Mouse (Mus musculus) intestine, embryonic 15.5 days (tissue): ENCODE results near the gene Smyd2. TPM values are rescaled to one million over a fixed set of nuclear protein-coding genes. Genes with fewer than 3 reads are reported as not detected.

Experiments used
- ATAC-seq: fragments of 200-750 bp; cut with Nextera tagmentation; 2 replicates; pipeline ENCODE4 v1.8.0; 2017; ENCODE audit warnings: moderate TSS enrichment, moderate library complexity
- H3K27ac ChIP-seq: fragments of 300-500 bp; sonication (generic); 2 replicates; pipeline ENCODE4 v1.5.1; 2015; ENCODE audit warnings: mild to moderate bottlenecking, inconsistent platforms
- H3K27me3 ChIP-seq: fragments of 300-500 bp; sonication (generic); replicated peaks from 2 replicates; pipeline ENCODE4 v1.6.1; 2015; ENCODE audit warnings: inconsistent platforms
- H3K36me3 ChIP-seq: fragments of 300-500 bp; sonication (generic); 2 replicates; pipeline ENCODE4 v1.6.1; 2015; ENCODE audit warnings: inconsistent platforms
- H3K4me1 ChIP-seq: fragments of 300-500 bp; sonication (generic); replicated peaks from 2 replicates; pipeline ENCODE4 v1.6.1; 2015; ENCODE audit warnings: inconsistent platforms
- H3K4me2 ChIP-seq: fragments of 300-500 bp; sonication (generic); replicated peaks from 2 replicates; pipeline ENCODE4 v1.6.1; 2015; ENCODE audit warnings: mild to moderate bottlenecking, inconsistent platforms
- H3K4me3 ChIP-seq: fragments of 300-500 bp; sonication (generic); replicated peaks from 2 replicates; pipeline ENCODE4 v1.5.1; 2015; ENCODE audit warnings: inconsistent platforms
- H3K9ac ChIP-seq: fragments of 300-500 bp; sonication (generic); 2 replicates; pipeline ENCODE4 v1.6.1; 2015; ENCODE audit warnings: inconsistent platforms
- H3K9me3 ChIP-seq: fragments of 300-500 bp; sonication (generic); 2 replicates; pipeline ENCODE4 v1.6.1; 2016; ENCODE audit warnings: inconsistent platforms
- WGBS: fragments of 180-500 bp; shearing (Covaris S2); methylation state at CpG from one replicate; pipeline ENCODE4 v1.1.7; 2015; 5-methylcytosine and 5-hydroxymethylcytosine counted together
- polyA plus RNA-seq: library from polyadenylated mRNA; unstranded; fragments of >200 nt; fragmentation: Nextera tagmentation; extraction: Ambion mirVana; gene quantifications from 2 replicates; pipeline ENCODE4 v1.2.1, GENCODE M21; 2015

Smyd2 gene
- polyA plus RNA-seq = 101 and 112 TPM in 2 replicates

- WGBS = under 1% methylated on average over 68 of the region's 90 CpGs
- Histone ChIP-seq H3K9me3 (no peaks in the 10 kb centered on the region), H3K4me1 (peaks cover 12% of the 10 kb centered on the region), H3K27me3 (no peaks in the 10 kb centered on the region), H3K9ac (peak within 1 kb of the TSS; percentile 88), H3K4me2 (peak within 1 kb of the TSS; percentile 87), H3K36me3 (no peaks in the 10 kb centered on the region), H3K27ac (peak within 1 kb of the TSS; percentile 68; the same call in 1 of the 2 replicates), H3K4me3 (peak within 1 kb of the TSS; percentile 91)
- peak; percentile 95 for ATAC-seq
Measured at GRCm38 (mm10) chr1:189921818-189922592, at the start of gene Smyd2. Gene Smyd2 (minus strand): TSS chr1:189922363.

- no peaks in the 10 kb centered on the region for H3K4me1 ChIP-seq
- H3K36me3 ChIP-seq = no peaks in the 10 kb centered on the region
- H3K4me3 ChIP-seq = no peak overlapping the region
- H3K9me3 ChIP-seq = no peaks in the 10 kb centered on the region
- WGBS = 82% methylated on average over 8 of the region's 8 CpGs
- H3K9ac ChIP-seq = no peak overlapping the region
- H3K27me3 ChIP-seq = no peaks in the 10 kb centered on the region
- H3K27ac ChIP-seq = no peak overlapping the region
- ATAC-seq = no peak
- H3K4me2 ChIP-seq = no peak overlapping the region
Measured at GRCm38 (mm10) chr1:189970381-189970780, 48.2 kb upstream of the Smyd2 start.

DNA sequence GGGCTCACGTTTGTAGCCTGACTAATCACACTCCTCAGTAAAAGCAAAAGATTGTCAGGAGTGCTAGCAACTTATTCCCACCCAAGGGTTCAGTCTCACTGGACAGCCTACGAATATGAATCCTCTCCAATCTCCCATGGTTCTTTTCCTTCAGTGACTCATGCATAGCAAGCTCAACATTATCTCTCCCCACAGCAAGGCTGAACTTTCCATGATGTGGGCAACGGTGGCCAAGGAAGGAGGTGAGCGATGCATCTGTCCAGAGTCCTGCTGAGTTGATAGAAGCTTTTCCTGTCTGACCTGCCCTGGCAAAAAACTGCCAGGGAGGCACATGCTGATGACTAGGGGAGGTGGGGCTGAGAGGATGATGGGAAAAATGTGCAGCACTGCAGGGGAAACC, 45.9 kb upstream of the Smyd2 start:
- WGBS = 61% methylated on average over 4 of the region's 4 CpGs
- H3K9ac ChIP-seq = no peak overlapping the region
- ATAC-seq = no peak

GRCm38 (mm10) chr1:189960481-189960880, 38.3 kb upstream of the Smyd2 start:
- H3K9me3 ChIP-seq = no peaks in the 10 kb centered on the region
- no peak for ATAC-seq
- 66% methylated on average over 5 of the region's 5 CpGs for WGBS
- H3K27me3 ChIP-seq = no peaks in the 10 kb centered on the region
- no peaks in the 10 kb centered on the region for H3K36me3 ChIP-seq
- H3K9ac ChIP-seq = no peak overlapping the region
- no peak overlapping the region for H3K27ac ChIP-seq
- H3K4me2 ChIP-seq = no peak overlapping the region
- H3K4me3 ChIP-seq = no peak overlapping the region
- no peaks in the 10 kb centered on the region for H3K4me1 ChIP-seq

More for the DNA sequence above, 45.9 kb upstream of the Smyd2 start:
- no peaks in the 10 kb centered on the region for H3K27me3 ChIP-seq
- H3K36me3 ChIP-seq = no peaks in the 10 kb centered on the region
- H3K4me3 ChIP-seq = no peak overlapping the region
- no peaks in the 10 kb centered on the region for H3K9me3 ChIP-seq
- no peak overlapping the region for H3K27ac ChIP-seq
- no peak overlapping the region for H3K4me2 ChIP-seq
- H3K4me1 ChIP-seq = no peaks in the 10 kb centered on the region

- Histone ChIP-seq H3K4me2 (no peak overlapping the region), H3K9me3 (no peaks in the 10 kb centered on the region), H3K27me3 (no peaks in the 10 kb centered on the region), H3K27ac (no peak overlapping the region), H3K36me3 (no peaks in the 10 kb centered on the region), H3K9ac (no peak overlapping the region), H3K4me1 (no peaks in the 10 kb centered on the region), H3K4me3 (no peak overlapping the region)
- 47% methylated on average over 8 of the region's 8 CpGs for WGBS
- peak; percentile 72 for ATAC-seq
Measured at GRCm38 (mm10) chr1:189959802-189960201, 37.6 kb upstream of the Smyd2 start.

DNA sequence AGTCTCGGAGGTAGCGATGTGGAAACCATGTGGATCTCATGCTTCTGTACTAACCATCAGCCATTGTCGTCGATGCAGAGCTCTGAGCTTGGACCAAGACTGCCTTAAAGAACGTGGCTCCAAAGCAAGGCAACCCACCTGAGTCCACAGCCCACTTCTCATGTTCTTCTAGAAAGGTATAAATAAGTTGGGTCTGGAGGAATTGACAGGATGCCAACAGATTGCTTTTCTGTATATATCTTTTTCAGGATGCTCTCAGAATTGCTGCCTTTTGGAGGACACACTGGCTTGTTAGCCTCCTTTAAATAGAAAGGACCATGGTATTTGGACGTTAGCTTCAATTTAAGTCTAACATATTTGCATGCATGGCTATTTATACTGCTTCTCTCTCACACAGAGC, 29.7 kb upstream of the Smyd2 start:
- no peak overlapping the region for H3K4me2 ChIP-seq
- no peak overlapping the region for H3K9ac ChIP-seq
- H3K36me3 ChIP-seq = no peaks in the 10 kb centered on the region
- no peak for ATAC-seq
- no peak overlapping the region for H3K27ac ChIP-seq
- no peak overlapping the region for H3K4me3 ChIP-seq
- H3K27me3 ChIP-seq = no peaks in the 10 kb centered on the region
- H3K9me3 ChIP-seq = no peaks in the 10 kb centered on the region
- H3K4me1 ChIP-seq = no peaks in the 10 kb centered on the region
- 82% methylated on average over 6 of the region's 6 CpGs for WGBS

GRCm38 (mm10) chr1:189947411-189947810, 25.2 kb upstream of the Smyd2 start:
- Histone ChIP-seq H3K27me3 (no peaks in the 10 kb centered on the region), H3K4me1 (no peaks in the 10 kb centered on the region), H3K4me3 (no peak overlapping the region), H3K4me2 (no peak overlapping the region), H3K27ac (no peak overlapping the region), H3K9me3 (no peaks in the 10 kb centered on the region), H3K36me3 (no peaks in the 10 kb centered on the region), H3K9ac (no peak overlapping the region)
- ATAC-seq = no peak
- WGBS = 72% methylated on average over 8 of the region's 8 CpGs

DNA sequence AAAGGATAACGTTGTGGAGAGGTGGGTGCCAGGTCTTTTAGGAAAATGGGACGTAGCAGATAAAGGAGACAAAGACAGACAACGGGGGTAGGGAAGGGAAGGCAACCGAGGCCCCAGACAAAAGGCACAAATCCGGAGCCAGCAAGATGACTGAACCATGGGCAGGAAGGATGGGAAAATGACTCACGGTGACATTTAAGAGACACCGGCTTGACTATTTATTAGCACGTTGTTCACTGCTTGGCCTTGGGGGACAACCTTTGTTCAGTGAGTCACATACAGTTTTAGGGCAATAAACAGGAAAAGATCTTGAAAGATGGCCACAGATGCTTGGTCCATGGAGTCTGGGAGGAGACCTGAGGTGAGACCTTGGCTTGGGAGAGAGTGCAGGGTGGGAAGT, 24.0 kb upstream of the Smyd2 start:
- Histone ChIP-seq H3K4me3 (no peak overlapping the region), H3K27me3 (no peaks in the 10 kb centered on the region), H3K9me3 (no peaks in the 10 kb centered on the region), H3K9ac (no peak overlapping the region), H3K27ac (no peak overlapping the region), H3K4me1 (no peaks in the 10 kb centered on the region), H3K4me2 (no peak overlapping the region), H3K36me3 (no peaks in the 10 kb centered on the region)
- 72% methylated on average over 8 of the region's 8 CpGs for WGBS
- no peak for ATAC-seq

DNA sequence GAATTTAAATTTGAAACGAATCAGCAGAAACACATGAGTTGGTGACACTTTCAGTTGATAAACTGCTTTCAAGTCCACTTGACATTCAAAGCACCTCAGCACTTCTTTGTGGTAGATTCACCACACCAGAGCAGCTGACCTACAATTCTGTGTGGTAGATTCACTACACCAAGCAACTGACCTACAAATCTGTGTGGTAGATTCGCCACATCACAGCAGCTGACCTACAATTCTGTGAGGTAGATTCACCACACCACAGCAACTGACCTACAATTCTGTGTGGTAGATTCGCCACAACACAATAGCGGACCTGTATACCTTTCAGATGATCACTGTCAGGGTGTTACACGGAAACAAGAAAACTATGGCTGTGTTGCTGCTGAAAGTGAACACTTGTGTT, 19.6 kb upstream of the Smyd2 start:
- Histone ChIP-seq H3K4me3 (no peak overlapping the region), H3K4me2 (no peak overlapping the region), H3K27me3 (no peaks in the 10 kb centered on the region), H3K9ac (no peak overlapping the region), H3K36me3 (no peaks in the 10 kb centered on the region), H3K27ac (no peak overlapping the region), H3K4me1 (no peaks in the 10 kb centered on the region), H3K9me3 (no peaks in the 10 kb centered on the region)
- ATAC-seq = no peak
- 91% methylated on average over 5 of the region's 5 CpGs for WGBS

DNA sequence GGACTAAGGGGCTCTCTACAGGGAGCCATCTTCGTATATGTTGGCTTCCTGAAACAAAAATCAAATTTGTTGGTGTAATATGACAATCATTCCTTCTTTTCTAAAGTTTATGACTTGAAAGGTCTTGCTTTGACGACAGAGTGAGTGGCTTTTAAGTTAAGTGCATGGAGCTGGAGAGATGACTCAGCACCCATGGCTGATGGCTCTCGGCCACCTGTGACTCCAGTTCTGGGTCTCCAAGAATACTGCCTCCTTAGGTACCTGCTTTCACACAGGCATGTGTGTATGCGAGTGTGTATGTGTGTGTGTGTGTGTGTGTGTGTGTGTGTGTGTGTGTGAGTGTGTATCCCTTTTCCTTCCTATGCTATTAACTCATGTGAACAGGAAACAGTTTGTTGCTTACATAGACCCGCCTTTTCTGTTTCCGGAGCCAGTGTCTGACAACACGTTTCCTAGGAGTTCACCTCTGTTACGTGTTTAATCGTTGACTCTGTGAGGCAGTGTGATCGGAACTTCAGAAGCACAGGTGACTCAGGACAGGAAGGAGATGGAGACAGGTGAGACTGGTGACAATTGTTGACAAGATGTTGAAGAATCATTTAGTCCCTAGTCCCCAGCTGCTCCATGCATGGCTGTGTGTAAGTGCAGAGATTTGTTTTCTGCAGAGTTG, 14.4 kb upstream of the Smyd2 start:
- H3K4me1 ChIP-seq = no peaks in the 10 kb centered on the region
- ATAC-seq = no peak
- WGBS = 71% methylated on average over 10 of the region's 10 CpGs
- H3K27ac ChIP-seq = no peak overlapping the region
- H3K9ac ChIP-seq = no peak overlapping the region
- no peaks in the 10 kb centered on the region for H3K27me3 ChIP-seq
- H3K4me2 ChIP-seq = no peak overlapping the region
- H3K9me3 ChIP-seq = no peaks in the 10 kb centered on the region
- H3K36me3 ChIP-seq = no peaks in the 10 kb centered on the region
- no peak overlapping the region for H3K4me3 ChIP-seq

DNA sequence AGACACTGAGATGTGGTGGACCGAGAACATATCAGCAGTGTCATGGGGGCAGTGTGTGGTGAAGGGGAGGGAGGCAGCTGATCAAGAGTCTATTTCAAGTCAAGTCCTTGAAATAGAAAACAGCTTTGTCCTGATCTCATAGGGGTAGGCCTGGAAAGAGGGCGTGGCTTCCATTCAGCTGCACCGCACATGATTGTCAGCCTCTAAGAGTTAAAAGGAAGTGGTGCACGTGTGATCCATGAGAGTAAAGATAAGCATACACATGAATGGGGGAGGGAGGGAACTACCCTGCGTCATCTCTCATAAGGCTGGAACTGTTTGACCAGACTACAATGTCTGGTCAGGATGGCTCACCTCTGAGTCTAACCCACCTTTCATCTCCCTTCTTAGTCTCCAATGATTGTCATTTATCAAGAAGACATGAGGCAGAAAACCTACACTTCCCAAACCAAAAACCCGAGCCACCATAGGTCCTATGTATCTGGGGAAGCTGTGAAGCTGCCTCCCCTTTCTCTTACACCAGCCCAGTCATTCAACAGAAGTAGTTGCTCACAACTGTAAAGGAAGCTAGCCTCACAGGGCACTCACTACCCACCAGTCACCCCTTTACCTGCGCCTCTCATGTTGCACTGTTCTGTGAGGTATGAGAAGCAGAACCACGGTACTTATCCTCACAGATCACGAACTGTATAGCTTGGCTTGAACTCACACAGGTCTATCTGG, 11.5 kb upstream of the Smyd2 start:
- Histone ChIP-seq H3K4me1 (no peaks in the 10 kb centered on the region), H3K9me3 (no peaks in the 10 kb centered on the region), H3K4me2 (no peak overlapping the region), H3K27ac (no peak overlapping the region), H3K4me3 (no peak overlapping the region), H3K9ac (no peak overlapping the region), H3K36me3 (no peaks in the 10 kb centered on the region), H3K27me3 (no peaks in the 10 kb centered on the region)
- WGBS = 64% methylated on average over 9 of the region's 9 CpGs
- ATAC-seq = peak; percentile 77

DNA sequence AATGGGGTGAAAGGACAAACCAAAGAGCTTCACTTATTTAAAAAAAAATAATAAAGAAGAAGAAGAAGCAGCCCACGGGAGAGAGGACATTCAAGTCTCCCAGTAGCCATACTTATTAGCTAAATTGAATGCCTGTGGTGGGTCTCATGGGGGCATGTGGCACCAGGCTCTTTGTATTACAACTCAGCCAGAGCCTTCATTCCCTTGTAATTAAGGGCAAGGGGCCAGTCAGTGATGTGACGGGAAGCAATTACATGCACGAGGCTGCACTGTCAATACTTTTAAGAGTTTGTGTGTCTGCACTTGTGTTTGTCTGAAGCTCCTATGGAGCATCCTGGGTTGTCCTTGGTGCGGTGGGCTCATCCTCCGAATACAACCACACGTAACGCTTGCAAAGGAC, 10.8 kb upstream of the Smyd2 start:
- Histone ChIP-seq H3K4me3 (no peak overlapping the region), H3K4me2 (no peak overlapping the region)

More for the DNA sequence above, 10.8 kb upstream of the Smyd2 start:
- 85% methylated on average over 7 of the region's 7 CpGs for WGBS
- Histone ChIP-seq H3K9ac (no peak overlapping the region), H3K27ac (no peak overlapping the region), H3K36me3 (no peaks in the 10 kb centered on the region), H3K9me3 (no peaks in the 10 kb centered on the region), H3K27me3 (no peaks in the 10 kb centered on the region), H3K4me1 (no peaks in the 10 kb centered on the region)
- ATAC-seq = no peak
